Mouse (Mus musculus): ENCODE data around the gene Trcg1.

Gene Trcg1

DNA sequence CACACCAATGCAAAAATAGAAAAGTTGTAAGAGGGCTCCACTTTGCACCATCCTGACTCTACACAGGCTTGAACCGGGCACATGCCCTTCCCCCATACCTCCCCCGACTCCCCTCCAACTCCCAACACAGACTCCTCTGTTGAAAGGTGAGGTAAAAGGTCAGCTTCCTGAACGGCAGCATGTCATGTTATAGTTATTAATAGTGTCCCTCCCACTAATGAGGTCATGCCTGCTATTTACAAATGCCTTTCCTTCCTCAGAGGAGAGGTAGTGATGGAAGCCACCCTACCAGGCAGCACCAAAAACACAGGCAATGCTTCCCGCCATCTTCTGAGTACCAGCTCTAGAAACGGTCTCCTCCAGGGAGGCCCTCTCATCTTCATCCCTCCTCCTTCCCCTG lies 28.8 kb downstream of the Trcg1 start:
- DNase-seq: no peak

DNA sequence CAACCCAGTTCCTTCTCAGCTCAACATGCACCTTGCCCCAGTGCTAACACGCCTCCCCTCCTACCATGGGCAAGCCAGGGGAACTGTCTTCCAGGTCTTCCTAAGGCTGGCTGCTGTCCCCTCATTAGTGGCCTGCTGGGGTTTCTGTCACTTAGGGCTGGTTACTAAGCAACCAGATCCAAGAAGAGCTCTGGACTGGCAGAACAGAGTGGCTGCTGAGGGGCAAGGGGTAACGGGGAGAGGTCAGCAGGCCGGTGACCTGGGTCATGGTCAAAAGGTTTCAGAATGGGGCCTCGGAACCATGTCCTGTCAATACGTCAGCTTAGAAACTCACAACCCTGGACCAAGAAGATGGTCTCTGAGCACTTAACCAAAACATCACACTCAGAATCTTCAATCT lies 31.1 kb downstream of the Trcg1 start:
- DNase-seq: no peak

DNA sequence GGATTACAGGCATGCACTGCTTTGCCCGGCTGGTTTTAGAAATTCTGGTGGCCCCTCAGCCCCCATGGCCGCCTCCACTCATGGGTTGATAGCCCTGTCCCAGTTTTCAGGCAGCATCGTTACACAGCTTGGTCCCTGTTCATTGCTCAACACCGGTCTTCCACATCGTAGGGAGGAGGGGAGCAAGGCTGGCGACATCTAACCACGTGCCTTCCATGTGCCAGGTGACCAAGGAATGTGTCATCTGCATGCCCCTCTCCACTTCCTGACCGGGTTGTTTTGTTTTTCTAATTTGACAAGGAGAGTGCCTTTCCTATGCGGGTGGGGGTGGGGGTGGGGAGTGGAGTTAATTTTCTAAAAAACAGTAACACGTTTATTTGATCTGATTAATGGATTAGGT lies 31.7 kb downstream of the Trcg1 start:
- DNase-seq: no peak

DNA sequence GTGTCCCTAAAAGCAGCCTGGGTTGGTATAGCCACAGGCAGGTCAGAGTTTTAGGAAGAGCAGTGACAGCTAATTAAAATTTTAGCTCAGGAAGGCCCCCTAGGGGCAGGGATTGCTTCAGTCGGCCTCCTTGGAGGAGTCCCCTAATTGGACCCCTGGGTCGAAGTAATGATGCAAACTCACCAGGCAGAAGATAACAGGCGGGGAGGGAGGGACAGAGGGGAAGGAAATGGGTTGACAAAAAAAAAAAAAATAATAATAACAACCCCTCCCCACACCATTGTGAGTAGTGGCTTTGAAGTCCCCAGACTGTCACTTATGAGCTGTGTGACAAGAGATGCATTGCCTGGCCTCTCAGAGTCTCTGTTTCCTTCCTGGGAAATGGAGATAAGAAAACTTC lies 32.2 kb downstream of the Trcg1 start:
- peak; percentile 56 for DNase-seq

DNA sequence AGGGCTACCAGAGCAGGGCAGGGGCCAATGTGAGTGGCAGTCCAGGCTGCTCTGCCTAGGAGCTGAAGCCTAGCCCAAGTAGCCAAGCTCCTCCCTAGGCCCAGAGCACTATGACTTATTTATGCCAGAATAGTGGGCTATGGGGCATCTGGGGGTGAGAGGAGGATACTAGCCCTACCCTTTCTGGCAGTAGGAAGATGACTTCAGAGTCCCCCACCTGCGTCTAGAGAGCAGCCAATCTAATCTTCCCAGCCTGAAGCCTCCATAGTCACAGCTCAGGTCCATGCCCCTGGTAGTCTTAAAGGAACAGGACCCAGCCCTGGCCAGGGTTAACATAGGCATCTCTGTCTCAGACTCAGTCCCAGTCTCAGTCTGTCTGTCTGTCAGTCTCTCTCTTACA lies 33.0 kb downstream of the Trcg1 start:
- DNase-seq: no peak

DNA sequence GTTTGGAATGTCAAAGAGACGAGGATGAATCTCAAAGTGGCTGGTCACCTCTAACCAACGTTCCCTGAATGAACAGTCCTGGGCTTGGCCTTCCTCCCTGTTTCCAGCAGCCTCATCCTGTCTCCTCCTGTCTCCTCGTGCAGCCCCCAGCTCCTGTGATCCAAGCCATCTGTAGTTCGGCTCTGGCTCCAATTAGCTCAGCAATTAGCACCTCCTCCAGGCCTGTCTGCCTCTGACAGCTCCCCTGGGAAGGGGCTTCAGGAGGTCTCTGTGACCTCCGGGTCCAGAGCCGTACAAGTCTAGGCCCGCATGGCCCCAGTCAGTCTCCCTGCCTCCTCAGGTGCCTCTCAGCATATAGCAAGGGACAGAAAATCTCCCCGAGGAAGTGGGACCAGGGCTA lies 34.0 kb downstream of the Trcg1 start:
- no peak for DNase-seq

DNA sequence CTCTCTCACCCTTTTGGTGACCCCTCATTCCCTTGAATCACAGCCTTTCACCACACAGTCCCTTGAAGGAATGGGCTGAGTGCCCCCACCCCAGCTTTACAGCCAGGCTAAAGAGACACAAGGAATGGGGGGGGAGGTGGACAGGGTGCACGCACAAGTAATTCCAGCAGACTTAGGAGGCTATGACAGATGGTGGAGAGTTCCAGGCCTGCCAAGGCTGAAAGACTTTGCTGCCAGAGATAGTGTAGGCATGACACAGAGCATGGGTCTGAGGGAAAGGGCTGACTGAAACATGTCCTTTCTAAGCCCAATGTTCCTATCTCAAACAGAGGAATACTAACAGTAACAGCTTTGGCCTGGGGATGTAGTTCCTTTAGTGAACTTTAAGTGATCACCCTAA lies 34.7 kb downstream of the Trcg1 start:
- DNase-seq: no peak

DNA sequence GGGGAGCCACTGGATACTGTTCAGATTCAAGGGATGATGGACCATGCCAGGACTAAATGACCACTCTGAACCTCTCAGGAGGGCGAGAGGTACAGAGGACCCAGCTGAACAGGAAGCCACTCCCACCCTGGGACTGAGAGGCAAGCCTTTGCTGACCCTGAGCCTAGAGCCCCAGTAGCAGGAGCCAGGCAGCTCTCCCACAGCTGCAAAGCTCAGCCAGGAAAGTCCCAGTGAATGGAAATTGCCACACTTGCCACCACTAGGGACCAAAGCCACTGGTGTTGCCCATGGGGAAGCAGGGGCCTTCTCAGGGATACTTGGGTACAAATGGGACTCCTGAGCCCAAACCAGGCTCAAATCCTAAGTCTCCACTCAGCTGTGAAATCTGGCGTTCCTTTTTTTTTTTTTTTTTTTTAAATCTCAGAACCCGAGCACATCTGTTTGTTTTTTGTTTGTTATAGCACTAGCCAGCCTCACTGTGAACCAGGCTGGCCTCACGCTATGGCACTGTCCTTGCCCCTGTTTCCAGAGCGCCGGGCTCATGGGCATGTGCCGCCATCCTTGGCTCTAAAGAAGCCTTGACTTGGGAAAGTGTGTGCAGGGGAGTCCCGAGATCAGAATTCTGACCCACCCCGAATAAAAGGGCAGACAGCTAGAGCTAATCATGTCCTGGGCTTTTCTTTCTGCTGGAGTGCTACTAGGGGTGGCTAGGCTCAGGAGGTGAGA lies 35.6 kb downstream of the Trcg1 start:
- DNase-seq: no peak

DNA sequence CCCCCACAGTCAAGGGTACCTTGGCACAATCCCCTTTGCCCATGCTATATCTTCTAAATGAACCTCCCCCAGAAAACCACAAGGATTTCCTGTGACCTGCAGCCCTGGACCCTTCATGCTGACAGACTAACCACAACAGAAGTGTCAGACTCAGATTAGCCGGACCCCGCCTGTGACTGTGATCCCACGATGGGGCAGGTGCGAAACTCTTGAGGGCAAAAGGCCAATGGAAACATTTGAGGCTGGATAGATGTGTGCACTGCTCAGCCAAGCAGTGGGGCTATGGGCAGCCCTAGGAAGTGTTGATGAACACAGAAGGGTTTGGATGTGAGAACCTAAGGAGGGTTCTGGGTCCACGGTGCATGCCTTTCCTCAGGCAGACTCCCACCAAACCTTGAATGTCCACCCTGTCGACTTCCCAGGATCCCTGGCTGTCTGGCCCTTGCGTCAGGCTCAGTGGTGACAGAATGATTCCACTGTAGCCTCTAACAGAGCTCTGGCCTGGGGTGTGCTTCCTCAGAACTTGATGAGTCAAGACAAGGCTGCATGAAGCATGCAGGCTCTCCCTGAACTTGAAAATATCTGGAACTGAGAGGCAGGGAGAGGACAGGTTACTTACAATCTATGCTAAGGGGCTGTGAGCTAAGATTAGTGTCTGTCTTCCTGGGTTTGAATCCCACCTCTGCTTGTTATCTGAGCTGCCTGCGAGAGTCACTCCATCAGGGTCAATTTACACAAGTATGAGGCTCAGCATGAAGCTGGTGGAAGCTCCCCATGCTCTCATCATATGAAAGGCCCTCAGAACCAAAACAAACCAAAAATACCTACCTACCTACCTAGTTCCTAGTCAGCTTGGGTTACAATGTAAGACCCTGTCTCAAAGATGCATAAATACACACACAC lies 36.8 kb downstream of the Trcg1 start:
- DNase-seq: peak; percentile 14

DNA sequence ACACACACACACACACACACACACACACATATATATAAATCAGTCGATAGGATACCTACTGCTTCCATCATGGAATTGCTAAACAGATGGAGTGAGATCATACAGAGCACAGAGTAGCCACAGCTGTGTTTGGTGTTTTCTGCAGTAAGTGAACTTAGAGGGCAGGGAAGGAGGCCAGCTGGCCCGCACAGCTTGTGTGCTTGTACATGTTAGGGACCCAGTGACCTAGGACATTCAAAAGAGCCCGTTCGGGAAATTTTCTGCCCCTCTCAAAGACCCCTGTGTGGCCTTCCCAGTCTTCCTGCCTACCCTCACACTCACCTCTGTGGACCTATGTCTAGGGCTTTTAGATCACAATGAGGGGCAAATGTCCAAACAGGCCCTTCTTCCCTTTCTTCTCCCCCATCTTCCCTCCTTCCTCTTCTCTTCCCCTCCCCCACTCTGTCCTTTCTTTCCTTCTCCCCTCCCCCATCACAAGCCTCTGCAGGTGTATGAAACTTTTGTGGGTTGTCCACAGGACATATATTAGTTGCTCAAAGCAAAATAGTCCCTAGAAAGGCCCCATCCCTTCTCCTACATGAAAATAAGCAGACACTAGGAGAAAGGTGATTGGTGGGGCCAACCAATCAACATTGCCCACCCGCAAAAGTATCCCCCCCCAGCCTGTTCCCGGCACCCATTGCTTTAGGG lies 37.6 kb downstream of the Trcg1 start:
- no peak for DNase-seq

DNA sequence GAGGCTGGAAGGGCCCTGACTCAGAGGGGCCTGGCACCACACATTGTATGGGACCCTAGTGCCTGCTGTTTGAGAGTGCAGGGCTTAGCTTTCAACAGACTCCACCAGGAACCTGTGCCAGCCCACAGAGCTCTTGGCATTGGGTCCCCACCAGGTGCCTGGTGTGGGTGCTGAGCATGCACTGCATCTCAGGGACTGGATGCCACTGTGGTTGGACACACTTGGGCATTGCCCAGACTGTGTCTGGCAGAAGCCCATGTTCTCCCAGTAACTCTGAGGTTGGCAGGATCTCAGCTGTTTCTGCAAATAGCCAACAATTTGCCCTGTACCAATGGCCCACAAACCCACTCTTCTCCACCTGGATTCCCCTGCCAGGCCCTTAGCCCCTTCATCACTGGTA lies 40.0 kb downstream of the Trcg1 start:
- DNase-seq: no peak

DNA sequence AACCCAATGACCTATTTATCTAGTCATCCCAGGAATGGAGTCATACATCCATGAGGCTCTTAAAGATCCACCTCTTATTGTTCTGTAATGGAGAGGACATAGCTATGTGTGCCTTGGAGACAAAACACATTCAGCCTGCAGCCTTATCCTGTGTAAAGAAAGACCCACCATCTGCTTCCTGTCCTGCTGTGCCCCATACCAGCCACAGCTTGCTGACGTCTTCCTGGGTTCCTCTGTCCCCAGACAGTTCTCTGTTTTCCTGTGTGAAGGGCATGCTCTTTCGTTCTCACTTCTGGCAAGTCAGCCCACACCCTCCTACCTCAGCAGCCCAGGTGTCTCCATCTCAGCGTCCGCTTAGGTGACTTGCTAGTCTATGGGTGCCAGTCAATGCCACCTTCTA lies 41.9 kb downstream of the Trcg1 start:
- no peak for DNase-seq

DNA sequence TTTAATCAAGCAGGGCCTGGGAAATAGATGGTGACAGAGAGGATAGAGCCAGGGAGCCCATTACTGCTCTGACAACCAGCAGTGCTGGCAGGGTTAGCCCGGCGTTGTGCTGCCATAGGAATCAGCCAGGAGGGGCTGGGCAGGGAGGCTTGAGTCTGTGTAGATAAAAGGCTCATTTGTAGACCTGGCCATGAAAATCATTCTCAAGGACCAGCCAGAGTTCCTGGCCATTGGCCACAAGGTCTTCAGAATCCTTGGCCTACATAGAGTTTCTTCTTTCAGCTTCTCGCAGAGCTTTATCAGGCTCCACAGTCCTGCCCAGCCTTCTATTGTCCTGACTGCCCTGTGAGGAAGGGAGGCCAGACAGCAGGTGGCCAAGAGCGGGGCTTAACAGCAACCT lies 43.1 kb downstream of the Trcg1 start:
- no peak for DNase-seq

DNA sequence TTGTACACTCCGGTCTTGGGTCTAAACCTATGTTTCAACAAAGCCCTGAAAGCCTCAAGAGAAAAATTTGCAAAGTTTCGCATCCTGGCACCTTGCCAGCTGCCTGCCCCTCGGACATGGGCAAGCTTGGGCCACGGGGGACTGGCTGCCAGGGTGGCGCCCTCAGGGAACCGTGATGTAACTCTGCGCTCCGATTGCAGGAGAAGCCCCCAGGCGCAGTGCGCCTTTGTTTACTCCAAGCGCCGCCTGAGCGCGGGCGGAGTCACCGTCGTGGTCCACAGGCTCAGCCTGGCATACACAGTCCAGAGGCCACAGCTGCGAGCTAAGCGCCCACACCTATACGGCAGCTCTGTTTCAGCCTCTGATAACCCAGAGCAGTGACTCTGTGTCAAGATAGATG lies 45.2 kb downstream of the Trcg1 start:
- DNase-seq: peak; percentile 57

DNA sequence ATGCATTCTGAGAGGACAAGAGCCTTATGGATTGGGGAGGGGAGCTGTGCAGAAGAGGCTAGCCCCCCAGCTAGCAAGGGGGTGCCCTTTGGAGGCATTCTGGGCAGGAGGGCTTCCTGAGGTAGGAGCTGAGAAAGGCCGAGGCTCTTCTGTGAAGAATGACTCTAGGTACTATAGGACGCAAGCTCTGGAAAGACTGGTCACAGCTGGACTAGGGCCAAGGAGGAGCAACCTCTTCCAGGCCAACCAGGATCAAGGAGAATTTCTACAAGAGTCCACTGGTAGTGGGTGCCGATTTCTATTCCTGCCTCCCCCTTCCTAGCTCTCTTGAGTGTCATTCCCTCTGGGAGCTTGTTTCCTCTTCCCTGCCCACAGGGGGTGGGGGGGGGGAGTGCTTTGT lies 46.3 kb downstream of the Trcg1 start:
- no peak for DNase-seq

DNA sequence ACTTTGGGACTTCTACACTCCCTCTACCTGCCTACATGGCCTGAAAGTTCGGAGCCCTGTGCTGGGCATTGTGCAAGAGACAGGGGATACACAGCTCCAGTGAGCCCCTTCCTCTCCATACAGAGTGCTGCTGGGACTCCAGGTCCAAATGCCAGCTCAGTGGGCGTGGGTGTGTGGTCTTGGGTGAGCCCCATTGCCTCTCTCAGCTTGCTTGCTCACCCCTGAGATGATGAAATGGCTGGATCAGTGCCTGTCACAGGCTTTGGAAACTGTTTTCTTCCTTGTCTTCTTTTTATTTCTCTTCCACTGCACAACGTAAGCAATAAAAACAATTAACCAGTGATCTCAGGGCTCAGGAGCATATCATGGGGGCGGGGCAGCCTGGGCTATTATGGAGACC lies 47.0 kb downstream of the Trcg1 start:
- DNase-seq: no peak

DNA sequence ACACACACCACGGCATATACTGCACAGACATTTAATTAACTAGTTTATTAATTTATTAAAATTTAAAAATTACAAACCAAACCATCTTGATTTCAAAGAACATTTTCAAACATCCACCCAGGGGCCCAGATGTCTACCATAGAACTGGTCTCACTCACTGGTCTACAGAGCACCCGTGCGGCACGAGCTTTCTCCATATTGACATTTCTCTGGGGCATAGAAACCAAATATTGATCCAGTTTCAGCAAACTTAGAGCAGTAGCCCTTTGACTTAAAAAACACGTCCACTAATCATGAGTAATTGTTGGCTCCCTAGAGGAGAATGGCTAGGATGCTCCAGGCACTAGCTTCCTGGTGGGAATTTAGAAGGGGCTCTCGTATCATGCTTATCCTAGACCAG lies 50.8 kb downstream of the Trcg1 start:
- DNase-seq: no peak

DNA sequence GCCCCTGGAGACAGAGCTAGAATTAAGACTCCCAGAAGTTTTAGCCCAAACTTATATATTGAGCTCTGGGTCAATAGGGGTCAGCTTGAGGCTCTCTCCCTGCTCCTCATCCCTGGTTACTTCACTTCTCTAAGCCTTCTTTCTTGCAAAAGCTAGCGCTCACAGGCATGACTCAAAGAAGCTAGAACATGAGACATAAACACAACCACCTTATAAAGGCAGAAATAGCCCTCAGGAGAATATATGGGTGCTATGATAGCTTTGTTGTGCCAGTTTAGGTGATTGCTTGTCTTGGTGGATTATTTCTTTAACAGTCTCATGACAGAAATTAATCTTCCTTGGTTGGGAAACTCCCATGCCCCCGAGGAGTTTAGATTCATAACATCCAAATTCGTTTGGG lies 58.5 kb downstream of the Trcg1 start:
- no peak for DNase-seq

DNA sequence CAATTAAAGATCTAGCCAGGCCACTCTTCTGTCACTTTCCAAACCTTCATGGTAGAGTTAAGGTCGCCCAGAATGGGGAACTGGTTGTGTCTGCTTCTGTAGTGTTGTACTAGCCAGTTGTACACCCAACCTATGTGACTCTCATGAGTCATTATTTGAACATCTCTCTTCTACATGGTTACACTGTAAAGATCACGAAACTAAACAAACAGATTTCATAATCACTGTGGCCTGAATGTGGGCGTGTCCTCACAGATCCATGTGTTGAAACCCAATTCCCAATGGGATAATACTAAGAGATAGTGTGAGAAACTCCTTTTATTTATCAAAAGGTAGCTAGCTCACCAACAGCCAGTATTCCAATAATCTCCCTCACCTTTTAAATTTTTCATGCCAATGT lies 59.3 kb downstream of the Trcg1 start:
- DNase-seq: no peak

DNA sequence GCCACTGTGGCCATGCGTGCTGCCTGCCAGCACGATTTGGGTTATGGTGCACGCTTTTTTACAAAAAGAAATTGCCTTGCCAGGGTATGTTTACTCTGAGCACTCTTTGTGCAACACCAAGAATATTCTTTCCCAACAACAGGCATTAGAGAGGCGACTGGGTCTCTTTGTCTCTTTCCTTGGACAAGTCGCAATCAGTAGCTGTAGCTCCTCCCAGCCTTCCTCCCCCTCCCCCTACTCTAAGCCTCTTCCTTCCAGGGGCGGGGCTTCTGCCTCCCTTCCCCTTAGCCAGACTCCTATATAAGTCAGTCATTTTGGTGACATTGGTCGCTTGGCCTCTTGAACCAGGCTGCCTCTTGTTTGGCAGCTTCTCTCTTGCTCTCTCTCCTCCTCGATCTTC lies 59.9 kb downstream of the Trcg1 start:
- peak; percentile 52 for DNase-seq

DNA sequence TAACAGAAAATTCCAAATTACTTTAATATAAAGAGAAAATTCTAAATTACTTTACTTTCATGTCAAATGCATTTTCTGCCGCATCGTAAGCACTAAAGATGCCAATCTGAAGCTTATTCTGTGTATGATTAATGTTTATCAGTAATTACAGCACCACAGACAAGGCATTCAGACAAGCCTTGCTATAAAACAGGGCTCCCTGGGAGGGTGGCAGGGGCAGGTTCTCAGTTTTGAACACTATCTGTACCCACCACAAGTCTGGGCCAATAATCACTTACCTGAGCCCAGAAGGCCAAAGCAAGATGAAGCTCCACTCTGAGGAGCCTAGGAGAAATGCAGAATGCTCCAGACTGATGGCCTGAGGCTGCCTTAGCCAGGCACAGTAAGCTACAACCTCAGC lies 61.6 kb downstream of the Trcg1 start:
- peak; percentile 68 for DNase-seq
